Mouse (Mus musculus) heart, embryonic 11.5 days (tissue): ENCODE results near the gene Pbld1. TPM values are rescaled to one million over a fixed set of nuclear protein-coding genes. Genes with fewer than 3 reads are reported as not detected.

ENCODE experiments used
- ATAC-seq: fragments of 200-750 bp; cut with Nextera tagmentation; replicated peaks from 2 replicates; pipeline ENCODE4 v1.8.0; 2017; ENCODE audit warnings: moderate library complexity; ENCODE audit not compliant: insufficient number of reproducible peaks, low FRiP score, low TSS enrichment
- H3K27ac ChIP-seq: fragments of 300-500 bp; sonication (generic); 2 replicates; pipeline ENCODE4 v1.5.1; 2014; ENCODE audit warnings: mild to moderate bottlenecking, low read depth, low read length
- H3K27me3 ChIP-seq: fragments of 300-500 bp; sonication (generic); 2 replicates; pipeline ENCODE4 v1.6.1; 2014; ENCODE audit warnings: mild to moderate bottlenecking, low read length, mixed read lengths; ENCODE audit not compliant: control insufficient read depth, insufficient read depth
- H3K36me3 ChIP-seq: fragments of 300-500 bp; sonication (generic); 2 replicates; pipeline ENCODE4 v1.6.1; 2014; ENCODE audit warnings: mild to moderate bottlenecking, low read length, moderate library complexity, mixed read lengths; ENCODE audit not compliant: control insufficient read depth, insufficient read depth
- H3K4me1 ChIP-seq: fragments of 300-500 bp; sonication (generic); 2 replicates; pipeline ENCODE4 v1.6.1; 2014; ENCODE audit warnings: low read length; ENCODE audit not compliant: control insufficient read depth, insufficient read depth
- H3K4me2 ChIP-seq: fragments of 300-500 bp; sonication (generic); 2 replicates; pipeline ENCODE4 v1.6.1; 2014; ENCODE audit warnings: mild to moderate bottlenecking, moderate library complexity
- H3K4me3 ChIP-seq: fragments of 300-500 bp; sonication (generic); 2 replicates; pipeline ENCODE4 v1.5.1; 2014; ENCODE audit warnings: low read depth, low read length
- H3K9ac ChIP-seq: fragments of 300-500 bp; sonication (generic); 2 replicates; pipeline ENCODE4 v1.6.1; 2014; ENCODE audit warnings: mild to moderate bottlenecking, low read depth, low read length, moderate library complexity
- H3K9me3 ChIP-seq: fragments of 300-500 bp; sonication (generic); replicated peaks from 2 replicates; pipeline ENCODE4 v1.6.1; 2016; ENCODE audit warnings: low read length; ENCODE audit not compliant: control insufficient read depth
- WGBS: fragments of 180-500 bp; shearing (Covaris S2); extraction: QIAGEN DNeasy Blood & Tissue Kit; methylation state at CpG from one replicate; pipeline ENCODE4 v1.1.7; 2014; ENCODE audit not compliant: insufficient replicate concordance; 5-methylcytosine and 5-hydroxymethylcytosine counted together
- polyA plus RNA-seq: library from polyadenylated mRNA; unstranded; fragments of >200 nt; fragmentation: Nextera tagmentation; extraction: Ambion mirVana; gene quantifications from 2 replicates; pipeline ENCODE4 v1.2.1, GENCODE M21; 2014

Pbld1 gene
- polyA plus RNA-seq, 1 experiment from 2014 or later: 1.1 TPM

DNA sequence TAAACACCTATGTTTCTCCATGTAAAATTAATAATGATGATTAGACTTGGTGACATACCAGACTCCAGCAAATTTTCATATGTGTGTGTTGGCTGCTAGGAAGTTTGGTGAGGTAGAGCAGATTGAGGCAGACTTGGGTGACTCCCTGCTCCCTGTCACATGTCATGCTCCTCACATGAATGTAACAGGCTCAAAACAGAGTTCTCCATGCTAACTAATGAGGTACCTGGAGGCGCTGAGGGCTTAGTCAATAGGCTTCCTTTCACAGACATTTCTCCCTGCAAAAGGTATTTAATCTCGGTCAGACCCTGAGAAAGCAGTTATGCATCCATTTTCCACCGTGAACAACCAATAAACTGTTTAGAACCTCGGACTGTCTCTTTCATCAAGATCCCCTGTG lies 31.6 kb upstream of the Pbld1 start:
- no peak for ATAC-seq
- no peaks in the 10 kb centered on the region for H3K27me3 ChIP-seq
- no peak overlapping the region for H3K4me2 ChIP-seq
- no peak overlapping the region for H3K27ac ChIP-seq
- H3K9ac ChIP-seq: no peak overlapping the region
- no peaks in the 10 kb centered on the region for H3K36me3 ChIP-seq
- WGBS: 75% methylated on average over 4 of the region's 4 CpGs
- H3K4me3 ChIP-seq: no peak overlapping the region
- no peaks in the 10 kb centered on the region for H3K9me3 ChIP-seq
- no peaks in the 10 kb centered on the region for H3K4me1 ChIP-seq

DNA sequence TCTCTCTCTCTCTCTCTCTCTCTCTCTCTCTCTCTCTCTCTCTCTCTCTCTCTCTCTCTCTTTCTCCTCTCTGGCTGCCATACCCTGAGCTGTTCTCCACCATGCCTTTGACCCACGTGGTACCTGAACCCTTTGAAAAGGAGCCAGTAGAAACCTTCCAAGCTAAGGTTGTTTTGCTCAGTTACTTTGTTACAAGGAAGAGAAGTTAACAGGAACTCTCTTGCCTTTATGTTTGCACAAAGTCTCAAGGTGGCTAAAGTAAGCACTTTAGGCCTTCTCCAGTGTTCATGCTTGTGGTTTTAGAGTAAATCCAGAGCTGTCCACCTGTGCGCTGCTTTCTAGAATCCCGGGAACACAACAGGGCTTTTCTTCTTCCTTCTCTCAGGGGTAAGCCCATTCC lies 27.7 kb upstream of the Pbld1 start:
- Histone ChIP-seq H3K27me3 (no peaks in the 10 kb centered on the region), H3K4me1 (no peaks in the 10 kb centered on the region), H3K36me3 (no peaks in the 10 kb centered on the region), H3K9me3 (no peaks in the 10 kb centered on the region), H3K4me2 (no peak overlapping the region), H3K27ac (no peak overlapping the region), H3K4me3 (no peak overlapping the region), H3K9ac (no peak overlapping the region)
- WGBS: 78% methylated on average over 3 of the region's 3 CpGs
- no peak for ATAC-seq

DNA sequence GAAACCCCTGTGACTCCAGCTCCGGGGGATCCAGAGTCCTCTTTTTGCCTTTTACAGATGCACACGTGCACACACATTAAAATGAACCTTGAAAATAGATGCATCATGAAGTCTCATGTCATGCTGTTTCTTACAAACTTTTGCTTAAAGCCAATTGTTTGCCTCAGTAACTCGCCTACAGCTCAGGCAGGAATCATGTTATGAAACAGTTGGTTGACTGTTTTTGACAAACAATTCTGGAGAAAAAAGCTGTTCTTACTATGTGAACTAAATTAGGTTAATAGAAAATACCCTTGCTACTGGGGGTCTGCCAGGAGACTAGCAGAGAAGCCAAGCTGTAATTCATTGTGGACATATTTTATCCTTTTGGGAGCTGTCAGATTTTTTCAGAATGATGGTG lies 27.0 kb upstream of the Pbld1 start:
- Histone ChIP-seq H3K4me2 (no peak overlapping the region), H3K27ac (no peak overlapping the region), H3K36me3 (no peaks in the 10 kb centered on the region), H3K9ac (no peak overlapping the region), H3K27me3 (no peaks in the 10 kb centered on the region), H3K4me3 (no peak overlapping the region), H3K4me1 (no peaks in the 10 kb centered on the region), H3K9me3 (no peaks in the 10 kb centered on the region)
- WGBS: 57% methylated on average over 3 of the region's 3 CpGs
- no peak for ATAC-seq

DNA sequence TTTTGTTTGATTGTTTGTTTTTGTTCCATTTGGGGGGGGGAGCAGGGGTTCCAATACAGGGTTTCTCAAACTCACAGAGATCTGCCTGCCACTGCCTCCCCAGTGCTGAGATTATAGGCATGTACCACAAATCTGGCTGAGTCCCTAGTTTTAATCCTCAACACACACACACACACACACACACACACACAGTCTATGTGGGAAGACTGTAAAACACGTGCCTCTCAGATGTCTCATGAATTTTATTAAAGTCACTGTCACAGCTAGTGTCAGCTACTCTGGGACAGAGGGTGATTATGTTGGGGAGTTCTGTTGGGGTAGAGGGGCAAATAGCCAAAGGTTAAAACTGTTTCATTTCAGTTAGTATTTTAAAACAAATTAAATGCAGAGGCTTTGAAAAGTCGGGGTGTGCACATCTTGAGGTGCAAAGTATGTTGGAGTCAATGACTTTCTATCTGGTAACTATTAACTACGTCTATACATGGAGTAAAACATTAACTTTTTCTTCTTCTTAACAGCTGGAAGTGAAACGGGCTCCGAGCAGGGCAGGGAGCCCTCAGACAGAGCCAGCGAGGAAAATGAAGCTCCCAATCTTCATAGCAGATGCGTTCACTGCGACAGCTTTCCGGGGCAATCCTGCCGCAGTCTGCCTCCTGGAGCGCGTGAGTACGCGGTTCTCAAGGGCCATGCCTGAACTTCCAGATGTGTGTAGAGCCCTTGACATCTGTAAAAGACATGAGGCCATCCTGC lies 21.2 kb upstream of the Pbld1 start:
- Histone ChIP-seq H3K4me1 (no peaks in the 10 kb centered on the region), H3K4me3 (no peak overlapping the region), H3K36me3 (no peaks in the 10 kb centered on the region), H3K9me3 (no peaks in the 10 kb centered on the region), H3K27me3 (no peaks in the 10 kb centered on the region), H3K27ac (no peak overlapping the region), H3K4me2 (no peak overlapping the region), H3K9ac (no peak overlapping the region)
- 74% methylated on average over 14 of the region's 14 CpGs for WGBS
- ATAC-seq: no peak

DNA sequence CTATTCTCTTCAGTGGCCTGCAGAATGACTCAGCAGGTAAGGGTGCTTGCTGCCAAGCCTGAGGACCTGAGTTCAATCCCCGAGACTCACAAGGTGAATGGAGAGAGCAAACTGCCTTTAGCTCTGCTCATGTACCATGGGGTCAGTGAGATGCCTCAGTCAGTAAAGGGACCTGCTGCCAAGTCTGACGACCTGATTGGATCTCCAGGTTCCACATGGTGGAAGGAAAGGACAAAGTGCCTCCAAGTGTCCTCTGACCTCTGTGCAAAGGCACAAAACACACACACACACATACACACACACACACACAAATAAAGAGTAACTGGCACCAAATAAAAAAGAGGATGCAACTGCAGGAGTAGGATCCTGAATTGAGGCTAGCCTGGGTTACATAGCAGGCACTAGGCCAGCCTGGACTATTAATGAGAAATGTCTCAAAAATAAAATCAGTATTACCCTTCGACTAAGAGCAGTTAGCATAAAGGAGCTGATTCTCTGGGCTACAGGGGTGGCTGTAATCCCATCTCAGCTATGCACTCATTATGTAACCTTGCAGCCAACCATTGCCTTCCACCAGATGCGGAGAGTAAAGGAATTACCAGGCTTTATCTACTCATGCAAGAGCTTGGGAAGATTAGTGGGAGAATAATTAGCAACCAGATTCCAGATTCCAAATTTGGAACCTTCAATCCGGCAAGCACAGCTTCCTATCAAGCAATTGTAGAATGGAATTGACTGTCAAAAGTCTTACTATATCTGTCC lies 19.9 kb upstream of the Pbld1 start:
- no peaks in the 10 kb centered on the region for H3K9me3 ChIP-seq
- ATAC-seq: no peak
- H3K4me1 ChIP-seq: no peaks in the 10 kb centered on the region
- 56% methylated on average over 5 of the region's 5 CpGs for WGBS
- H3K4me2 ChIP-seq: no peak overlapping the region
- no peaks in the 10 kb centered on the region for H3K36me3 ChIP-seq
- H3K9ac ChIP-seq: no peak overlapping the region
- no peak overlapping the region for H3K27ac ChIP-seq
- H3K27me3 ChIP-seq: no peaks in the 10 kb centered on the region
- H3K4me3 ChIP-seq: no peak overlapping the region

DNA sequence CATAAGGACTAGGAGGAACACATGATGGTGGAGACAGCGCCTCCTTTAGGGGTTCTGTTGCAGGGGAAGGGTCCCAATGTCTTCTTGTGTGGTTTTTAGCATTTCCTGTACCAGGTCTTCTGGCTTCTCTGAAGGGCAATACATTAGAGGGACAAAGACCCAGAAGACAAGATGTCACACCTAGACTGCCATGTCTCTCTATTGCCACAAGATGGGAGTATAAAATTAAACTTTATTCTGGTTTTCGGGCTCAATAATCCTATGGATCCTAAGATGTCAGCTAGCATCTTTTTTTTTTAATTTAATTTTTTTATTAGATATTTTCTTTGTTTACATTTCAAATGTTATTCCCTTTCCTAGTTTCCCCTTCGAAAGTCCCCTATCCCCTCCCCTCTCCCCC lies 16.8 kb upstream of the Pbld1 start:
- WGBS: 66% methylated on average over 3 of the region's 3 CpGs
- Histone ChIP-seq H3K4me2 (no peak overlapping the region), H3K36me3 (no peaks in the 10 kb centered on the region), H3K27me3 (no peaks in the 10 kb centered on the region), H3K4me3 (no peak overlapping the region), H3K9me3 (no peaks in the 10 kb centered on the region), H3K4me1 (no peaks in the 10 kb centered on the region), H3K9ac (no peak overlapping the region), H3K27ac (no peak overlapping the region)
- no peak for ATAC-seq

DNA sequence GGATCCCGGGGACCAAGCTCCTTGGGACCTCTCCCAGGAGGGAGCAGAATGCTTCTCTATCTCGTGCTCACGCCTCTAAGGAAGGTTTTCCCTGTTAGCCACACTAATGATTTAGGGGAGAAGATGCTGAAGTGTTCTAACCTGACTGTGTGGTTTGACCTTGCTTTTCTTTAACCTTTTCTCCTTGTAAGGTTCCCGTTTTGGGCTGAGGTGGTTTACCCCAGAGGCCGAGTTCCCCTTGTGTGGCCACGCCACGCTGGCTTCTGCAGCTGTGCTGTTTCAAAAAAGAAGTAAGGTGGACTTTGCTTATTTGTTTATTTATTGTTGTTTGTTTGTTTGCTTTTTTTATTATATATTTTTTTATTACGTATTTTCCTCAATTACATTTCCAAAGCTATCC lies 12.2 kb upstream of the Pbld1 start:
- WGBS: 82% methylated on average over 8 of the region's 8 CpGs
- H3K4me2 ChIP-seq: no peak overlapping the region
- H3K4me1 ChIP-seq: no peaks in the 10 kb centered on the region
- H3K27me3 ChIP-seq: no peaks in the 10 kb centered on the region
- no peak overlapping the region for H3K27ac ChIP-seq
- no peak overlapping the region for H3K9ac ChIP-seq
- H3K36me3 ChIP-seq: no peaks in the 10 kb centered on the region
- H3K4me3 ChIP-seq: no peak overlapping the region
- no peaks in the 10 kb centered on the region for H3K9me3 ChIP-seq
- no peak for ATAC-seq

DNA sequence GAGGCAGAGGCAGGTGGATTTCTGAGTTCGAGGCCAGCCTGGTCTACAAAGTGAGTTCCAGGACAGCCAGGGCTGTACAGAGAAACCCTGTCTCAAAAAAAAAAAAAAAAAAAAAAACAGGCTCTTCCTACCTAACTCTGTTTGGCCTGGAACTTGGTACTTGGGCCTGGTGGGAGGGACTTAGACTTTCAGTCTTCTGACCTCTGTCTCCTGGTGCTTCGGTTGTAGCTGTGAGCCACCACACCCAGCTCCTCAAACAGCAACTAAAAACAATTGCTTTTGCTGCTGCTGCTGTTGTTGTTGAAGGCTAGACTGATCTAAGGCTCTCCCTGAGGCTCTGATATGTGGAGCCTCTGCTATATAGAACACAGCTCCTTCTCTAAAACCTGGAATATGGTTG lies 10.9 kb upstream of the Pbld1 start:
- 70% methylated on average over 1 of the region's 2 CpGs for WGBS
- no peaks in the 10 kb centered on the region for H3K27me3 ChIP-seq

DNA sequence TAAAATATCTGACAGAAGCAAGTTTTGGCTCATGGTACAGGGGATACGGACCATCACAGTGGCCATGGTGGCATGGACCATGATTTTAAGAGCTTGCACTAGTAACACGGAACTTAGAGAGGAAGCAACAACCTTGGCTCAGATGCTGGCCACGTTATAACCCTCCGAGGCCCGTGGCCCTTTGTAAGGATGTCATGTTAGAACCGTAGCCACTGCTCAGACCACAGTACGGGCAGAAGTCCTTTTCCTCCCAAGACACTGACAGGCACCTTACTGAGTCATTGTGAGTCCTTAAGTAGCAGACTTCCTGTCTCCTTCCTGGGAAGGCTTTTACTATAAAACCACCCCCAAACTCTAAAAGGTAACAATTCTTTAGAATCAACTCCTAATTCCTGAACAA lies 8.7 kb upstream of the Pbld1 start:
- no peak overlapping the region for H3K27ac ChIP-seq
- no peak overlapping the region for H3K9ac ChIP-seq
- no peaks in the 10 kb centered on the region for H3K9me3 ChIP-seq
- H3K27me3 ChIP-seq: no peaks in the 10 kb centered on the region
- WGBS: 76% methylated on average over 7 of the region's 7 CpGs
- H3K36me3 ChIP-seq: no peaks in the 10 kb centered on the region
- H3K4me3 ChIP-seq: no peak overlapping the region
- no peaks in the 10 kb centered on the region for H3K4me1 ChIP-seq
- ATAC-seq: no peak
- H3K4me2 ChIP-seq: no peak overlapping the region

More for the DNA sequence above, 10.9 kb upstream of the Pbld1 start:
- H3K27ac ChIP-seq: no peak overlapping the region
- no peak overlapping the region for H3K9ac ChIP-seq
- no peaks in the 10 kb centered on the region for H3K36me3 ChIP-seq
- H3K4me1 ChIP-seq: no peaks in the 10 kb centered on the region
- no peaks in the 10 kb centered on the region for H3K9me3 ChIP-seq
- H3K4me3 ChIP-seq: no peak overlapping the region
- no peak for ATAC-seq
- H3K4me2 ChIP-seq: no peak overlapping the region
